ENCODE assay signal across 9 mouse cellular contexts in genomic region chr5:123324242-123324641, GRCm38 (mm10). TPM values are rescaled to one million over a fixed set of nuclear protein-coding genes. Genes with fewer than 3 reads are reported as not detected.
DNase-seq lines count a peak whose midpoint lies in the region; ATAC-seq and TF ChIP-seq lines count a peak whose summit lies in the region.
"Had no signal": no experiment of that assay in that cellular context is flagged by ENCODE, and none has a peak within 500 bp of the region (broad histone marks: within the 10 kb centered on the region; RNA-seq: fewer than 3 reads in every experiment).

No protein-coding gene starts in this region.

- peak overlapping the region; percentile 45; the same call in 1 of the 2 replicates for H3K4me3 ChIP-seq in E14TG2a.4 (replicated peaks; ENCODE audit: low read length)
- peak overlapping the region; percentile 14 for H3K4me3 ChIP-seq in forebrain, embryonic 10.5 days
- no peak overlapping the region for H3K4me3 ChIP-seq in limb, embryonic 14.5 days (replicated peaks; ENCODE audit: low read length)
- H3K4me3 ChIP-seq in intestine, embryonic 16.5 days (ENCODE audit: low read length), result no peak overlapping the region
- H3K4me3 ChIP-seq: heart, embryonic 15.5 days; stomach, embryonic 15.5 days had no signal

- no peak for TF ChIP-seq POLR2A in limb, embryonic 14.5 days (IDR thresholded peaks at IDR 0.05; ENCODE audit: borderline replicate concordance, extremely low read depth, insufficient read depth, insufficient read length)

- TF ChIP-seq CTCF in E14TG2a.4 (conservative IDR thresholded peaks at IDR 0.05; ENCODE audit: low read length), result no peak

- DNase-seq in B cell, adult 2 months, result peak; percentile 41 to 47
- DNase-seq in forebrain, embryonic 10.5 days (ENCODE audit: extremely low spot score, low spot score), result no peak
- DNase-seq in limb, embryonic 14.5 days (ENCODE audit: low spot score), result peak; percentile 64
- no peak for DNase-seq in layer of hippocampus, postnatal 14 days (ENCODE audit: low spot score in 2 of 2)

- no peak overlapping the region for H3K4me2 ChIP-seq in limb, embryonic 14.5 days (replicated peaks; ENCODE audit: low read depth, low read length, severe bottlenecking)
- H3K4me2 ChIP-seq in intestine, embryonic 16.5 days (ENCODE audit: low read depth, low read length), result no peak overlapping the region
- H3K4me2 ChIP-seq: heart, embryonic 15.5 days; stomach, embryonic 15.5 days had no signal

- peak overlapping the region; percentile 73 for H3K27ac ChIP-seq in forebrain, embryonic 10.5 days
- no peak overlapping the region for H3K27ac ChIP-seq in limb, embryonic 14.5 days (replicated peaks; ENCODE audit: low read depth, low read length)
- H3K27ac ChIP-seq in intestine, embryonic 16.5 days (ENCODE audit: low read length), result no peak overlapping the region
- H3K27ac ChIP-seq: heart, embryonic 15.5 days; stomach, embryonic 15.5 days had no signal

- peak; percentile 53 for ATAC-seq in limb, embryonic 14.5 days (ENCODE audit: low FRiP score, low read depth)
- no peak for ATAC-seq in activated CD4-positive, CD25-positive, alpha-beta regulatory T cell, adult 4 months
- ATAC-seq in intestine, embryonic 16.5 days, result no peak

- no peaks in the 10 kb centered on the region for H3K9me3 ChIP-seq in E14TG2a.4 (ENCODE audit: low read length)
- no peaks in the 10 kb centered on the region for H3K9me3 ChIP-seq in forebrain, embryonic 10.5 days
- H3K9me3 ChIP-seq in limb, embryonic 14.5 days (ENCODE audit: control insufficient read depth, low read length), result no peaks in the 10 kb centered on the region
- no peaks in the 10 kb centered on the region for H3K9me3 ChIP-seq in intestine, embryonic 16.5 days (ENCODE audit: control insufficient read depth, low read length)
- H3K9me3 ChIP-seq: heart, embryonic 15.5 days; stomach, embryonic 15.5 days had no signal

- H3K27me3 ChIP-seq in E14TG2a.4 (ENCODE audit: insufficient read depth, low read length), result peaks cover 27% of the 10 kb centered on the region
- H3K27me3 ChIP-seq in forebrain, embryonic 10.5 days (ENCODE audit: poor library complexity, severe bottlenecking), result peaks cover 10% of the 10 kb centered on the region; the same call in 1 of the 2 replicates
- H3K27me3 ChIP-seq in limb, embryonic 14.5 days (ENCODE audit: control insufficient read depth, insufficient read depth, low read length), result no peaks in the 10 kb centered on the region
- no peaks in the 10 kb centered on the region for H3K27me3 ChIP-seq in intestine, embryonic 16.5 days (replicated peaks; ENCODE audit: control insufficient read depth, insufficient read depth, low read length)
- H3K27me3 ChIP-seq: heart, embryonic 15.5 days; stomach, embryonic 15.5 days had no signal

- H3K4me1 ChIP-seq in E14TG2a.4 (replicated peaks; ENCODE audit: low read depth, low read length), result peaks cover 40% of the 10 kb centered on the region
- H3K4me1 ChIP-seq in forebrain, embryonic 10.5 days, result peaks cover 31% of the 10 kb centered on the region
- 0 out of 2 replicates have a peak, but pooled peaks cover 9% of the 10 kb centered on the region for H3K4me1 ChIP-seq in limb, embryonic 14.5 days (ENCODE audit: control insufficient read depth, insufficient read depth, low read length)
- H3K4me1 ChIP-seq in intestine, embryonic 16.5 days (ENCODE audit: control insufficient read depth, insufficient read depth, low read length), result 0 out of 2 replicates have a peak, but pooled peaks cover 2% of the 10 kb centered on the region

- no peak overlapping the region for H3K9ac ChIP-seq in limb, embryonic 14.5 days (ENCODE audit: low read depth, low read length, severe bottlenecking)
- no peak overlapping the region for H3K9ac ChIP-seq in intestine, embryonic 16.5 days (ENCODE audit: low read depth, low read length)
- H3K9ac ChIP-seq: heart, embryonic 15.5 days; stomach, embryonic 15.5 days had no signal

- WGBS in forebrain, embryonic 10.5 days, result 15% methylated on average over 15 of the region's 15 CpGs
- 41% methylated on average over 15 of the region's 15 CpGs for WGBS in limb, embryonic 14.5 days
- 43% methylated on average over 15 of the region's 15 CpGs for WGBS in intestine, embryonic 16.5 days

- no peaks in the 10 kb centered on the region for H3K36me3 ChIP-seq in E14TG2a.4 (ENCODE audit: insufficient read depth, low read length)
- no peaks in the 10 kb centered on the region for H3K36me3 ChIP-seq in forebrain, embryonic 10.5 days (replicated peaks)
- H3K36me3 ChIP-seq in limb, embryonic 14.5 days (ENCODE audit: control insufficient read depth, insufficient read depth, low read length), result no peaks in the 10 kb centered on the region
- H3K36me3 ChIP-seq in intestine, embryonic 16.5 days (ENCODE audit: control insufficient read depth, insufficient read depth, low read length), result no peaks in the 10 kb centered on the region
- H3K36me3 ChIP-seq: heart, embryonic 15.5 days; stomach, embryonic 15.5 days had no signal

RNA-seq across cellular contexts. Expression of gene Bcl7a, which starts 19.4 kb away (rescaled TPM):
- polyA plus RNA-seq in forebrain, embryonic 10.5 days (2016; fragmentation: Nextera tagmentation; extraction: Ambion mirVana), result 38.4 and 41.8 TPM in 2 replicates
- polyA plus RNA-seq in limb, embryonic 14.5 days (2012; rRNA removed), result 28.3 and 31.4 TPM in 2 replicates
- 20.1 and 25.4 TPM in 2 replicates for polyA plus RNA-seq in limb, embryonic 14.5 days (2014; fragmentation: Nextera tagmentation; extraction: Ambion mirVana)
- 1 to 10 TPM; 5.3 to 6.0 TPM for polyA plus RNA-seq in activated CD4-positive, CD25-positive, alpha-beta regulatory T cell, adult 4 months (2017; shearing (Covaris generic))
- polyA plus RNA-seq in intestine, embryonic 16.5 days (2015; fragmentation: Nextera tagmentation; extraction: Ambion mirVana), result 12.8 and 13.0 TPM in 2 replicates
- total RNA-seq in layer of hippocampus, postnatal 14 days (2021), result 10 to 100 TPM; 66.9 TPM

Comparison
In these comparisons a context has a peak if more than half of its experiments do, and no peak if none do; other contexts are left out.
1. DNase-seq: peak in B cell, adult 2 months (2 of 2) and limb, embryonic 14.5 days (single experiment); none in forebrain, embryonic 10.5 days (single experiment) and layer of hippocampus, postnatal 14 days (0 of 2).
2. H3K4me3 ChIP-seq: peak in E14TG2a.4 (single experiment) and forebrain, embryonic 10.5 days (single experiment); none in limb, embryonic 14.5 days (single experiment) and intestine, embryonic 16.5 days (single experiment).